In genomic region chr6:28420865-28421264, GRCm38 (mm10) we compare ENCODE assay signal across 8 mouse cellular contexts. TPM values are rescaled to one million over a fixed set of nuclear protein-coding genes. Genes with fewer than 3 reads are reported as not detected.
DNase-seq lines count a peak whose midpoint lies in the region; ATAC-seq lines count a peak whose summit lies in the region.

No protein-coding gene starts in this region.

- H3K27ac ChIP-seq in lung, embryonic 15.5 days, result no peak overlapping the region
- peak overlapping the region; percentile 82 for H3K27ac ChIP-seq in forebrain, embryonic 10.5 days
- no peak overlapping the region for H3K27ac ChIP-seq in limb, embryonic 11.5 days (replicated peaks; ENCODE audit: low read depth, low read length)
- no peak overlapping the region for H3K27ac ChIP-seq in neural tube, embryonic 15.5 days (replicated peaks)

- no peak for ATAC-seq in lung, embryonic 15.5 days (ENCODE audit: borderline replicate concordance, extremely low read depth, low FRiP score, low TSS enrichment)
- ATAC-seq in limb, embryonic 11.5 days (ENCODE audit: insufficient number of reproducible peaks, low FRiP score, low TSS enrichment, low read depth), result no peak
- ATAC-seq in neural tube, embryonic 15.5 days (ENCODE audit: low FRiP score), result no peak

- H3K27me3 ChIP-seq in lung, embryonic 15.5 days, result no peaks in the 10 kb centered on the region
- no peaks in the 10 kb centered on the region for H3K27me3 ChIP-seq in forebrain, embryonic 10.5 days (ENCODE audit: poor library complexity, severe bottlenecking)
- H3K27me3 ChIP-seq in limb, embryonic 11.5 days (ENCODE audit: control insufficient read depth, insufficient read depth, low read length), result no peaks in the 10 kb centered on the region
- H3K27me3 ChIP-seq in neural tube, embryonic 15.5 days (replicated peaks), result no peaks in the 10 kb centered on the region

- peaks cover 34% of the 10 kb centered on the region for H3K4me1 ChIP-seq in lung, embryonic 15.5 days
- H3K4me1 ChIP-seq in forebrain, embryonic 10.5 days, result peaks cover 43% of the 10 kb centered on the region
- H3K4me1 ChIP-seq in limb, embryonic 11.5 days (ENCODE audit: control insufficient read depth, insufficient read depth, low read length), result peaks cover 9% of the 10 kb centered on the region
- peaks cover 73% of the 10 kb centered on the region for H3K4me1 ChIP-seq in neural tube, embryonic 15.5 days

- H3K9ac ChIP-seq in lung, embryonic 15.5 days, result peak overlapping the region; percentile 75
- H3K9ac ChIP-seq in limb, embryonic 11.5 days (ENCODE audit: low read length), result peak overlapping the region; percentile 72
- peak overlapping the region; percentile 47 for H3K9ac ChIP-seq in neural tube, embryonic 15.5 days (replicated peaks)

- WGBS in lung, embryonic 15.5 days, result 9% methylated on average over 13 of the region's 13 CpGs
- whole genome bisulfite sequencing in forebrain, embryonic 10.5 days, result 30% methylated on average over 13 of the region's 13 CpGs
- WGBS in limb, embryonic 11.5 days, result 22% methylated on average over 13 of the region's 13 CpGs
- 31% methylated on average over 13 of the region's 13 CpGs for WGBS in neural tube, embryonic 15.5 days

- H3K4me3 ChIP-seq in lung, embryonic 15.5 days, result peak overlapping the region; percentile 82
- H3K4me3 ChIP-seq in forebrain, embryonic 10.5 days, result peak overlapping the region; percentile 90
- peak overlapping the region; percentile 84 for H3K4me3 ChIP-seq in limb, embryonic 11.5 days (ENCODE audit: low read depth, low read length)
- H3K4me3 ChIP-seq in neural tube, embryonic 15.5 days (replicated peaks), result peak overlapping the region; percentile 51

- H3K9me3 ChIP-seq in lung, embryonic 15.5 days, result no peaks in the 10 kb centered on the region
- no peaks in the 10 kb centered on the region for H3K9me3 ChIP-seq in forebrain, embryonic 10.5 days
- no peaks in the 10 kb centered on the region for H3K9me3 ChIP-seq in limb, embryonic 11.5 days (ENCODE audit: control insufficient read depth, low read length)
- H3K9me3 ChIP-seq in neural tube, embryonic 15.5 days (replicated peaks), result no peaks in the 10 kb centered on the region

- DNase-seq in lung, postnatal 14 days, result no peak
- DNase-seq in forebrain, embryonic 10.5 days (ENCODE audit: extremely low spot score, low spot score), result no peak
- no peak for DNase-seq in limb, embryonic 11.5 days (ENCODE audit: low spot score)
- DNase-seq in gastrocnemius, postnatal 10 days, result no peak
- no peak for DNase-seq in embryo, embryonic 10.5 days (ENCODE audit: low spot score)
- no peak for DNase-seq in frontal cortex, adult 2 months (ENCODE audit: extremely low spot score in 1 of 2, low spot score in 1 of 2)

- peaks cover 30% of the 10 kb centered on the region for H3K36me3 ChIP-seq in lung, embryonic 15.5 days
- H3K36me3 ChIP-seq in forebrain, embryonic 10.5 days (replicated peaks), result peaks cover 49% of the 10 kb centered on the region
- H3K36me3 ChIP-seq in limb, embryonic 11.5 days (ENCODE audit: control insufficient read depth, insufficient read depth, low read length), result peaks cover 8% of the 10 kb centered on the region; the same call in 1 of the 2 replicates
- peaks cover 30% of the 10 kb centered on the region for H3K36me3 ChIP-seq in neural tube, embryonic 15.5 days

- H3K4me2 ChIP-seq in lung, embryonic 15.5 days, result peak overlapping the region; percentile 80
- peak overlapping the region; percentile 92 for H3K4me2 ChIP-seq in limb, embryonic 11.5 days (ENCODE audit: low read depth, severe bottlenecking)
- peak overlapping the region; percentile 89 for H3K4me2 ChIP-seq in neural tube, embryonic 15.5 days

RNA-seq across cellular contexts. Expression of gene Arf5, which starts 2.5 kb away (rescaled TPM):
- polyA plus RNA-seq in lung, embryonic 15.5 days (2015; fragmentation: Nextera tagmentation; extraction: Ambion mirVana), result 373 and 387 TPM in 2 replicates
- 269 and 281 TPM in 2 replicates for polyA plus RNA-seq in forebrain, embryonic 10.5 days (2016; fragmentation: Nextera tagmentation; extraction: Ambion mirVana)
- 302 and 320 TPM in 2 replicates for polyA plus RNA-seq in limb, embryonic 11.5 days (2014; fragmentation: Nextera tagmentation; extraction: Ambion mirVana)
- 429 and 444 TPM in 2 replicates for polyA plus RNA-seq in neural tube, embryonic 15.5 days (2015; fragmentation: Nextera tagmentation; extraction: Ambion mirVana)
- total RNA-seq in gastrocnemius, postnatal 10 days (2021), result 100 to 1,000 TPM; 116 to 124 TPM
- 400 and 444 TPM in 2 replicates for polyA plus RNA-seq in frontal cortex, adult 2 months (2012; rRNA removed)

RNA-seq across cellular contexts. Expression of gene Fscn3, which starts 6.7 kb away (rescaled TPM):
- not detected in 2 replicates for polyA plus RNA-seq in lung, embryonic 15.5 days (2015; fragmentation: Nextera tagmentation; extraction: Ambion mirVana)
- 0.14 TPM in 1 of 2 replicates, not detected in the other for polyA plus RNA-seq in forebrain, embryonic 10.5 days (2016; fragmentation: Nextera tagmentation; extraction: Ambion mirVana)
- polyA plus RNA-seq in limb, embryonic 11.5 days (2014; fragmentation: Nextera tagmentation; extraction: Ambion mirVana), result not detected in 2 replicates
- not detected in 2 replicates for polyA plus RNA-seq in neural tube, embryonic 15.5 days (2015; fragmentation: Nextera tagmentation; extraction: Ambion mirVana)
- total RNA-seq in gastrocnemius, postnatal 10 days (2021), result not detected
- 0.04 TPM in 1 of 2 replicates, not detected in the other for polyA plus RNA-seq in frontal cortex, adult 2 months (2012; rRNA removed)

RNA-seq across cellular contexts. Expression of gene Gcc1, which starts 7.3 kb away (rescaled TPM):
- 10.3 and 12.1 TPM in 2 replicates for polyA plus RNA-seq in lung, embryonic 15.5 days (2015; fragmentation: Nextera tagmentation; extraction: Ambion mirVana)
- 10.6 and 11.2 TPM in 2 replicates for polyA plus RNA-seq in forebrain, embryonic 10.5 days (2016; fragmentation: Nextera tagmentation; extraction: Ambion mirVana)
- polyA plus RNA-seq in limb, embryonic 11.5 days (2014; fragmentation: Nextera tagmentation; extraction: Ambion mirVana), result 7.3 and 8.0 TPM in 2 replicates
- 11.0 and 12.8 TPM in 2 replicates for polyA plus RNA-seq in neural tube, embryonic 15.5 days (2015; fragmentation: Nextera tagmentation; extraction: Ambion mirVana)
- 1 to 10 TPM; 5.7 to 7.9 TPM for total RNA-seq in gastrocnemius, postnatal 10 days (2021)
- 9.0 and 9.4 TPM in 2 replicates for polyA plus RNA-seq in frontal cortex, adult 2 months (2012; rRNA removed)

RNA-seq across cellular contexts. Expression of gene Zfp800, which starts 23.1 kb away (rescaled TPM):
- 16.5 and 23.3 TPM in 2 replicates for polyA plus RNA-seq in lung, embryonic 15.5 days (2015; fragmentation: Nextera tagmentation; extraction: Ambion mirVana)
- polyA plus RNA-seq in forebrain, embryonic 10.5 days (2016; fragmentation: Nextera tagmentation; extraction: Ambion mirVana), result 22.0 and 22.8 TPM in 2 replicates
- 12.5 and 14.6 TPM in 2 replicates for polyA plus RNA-seq in limb, embryonic 11.5 days (2014; fragmentation: Nextera tagmentation; extraction: Ambion mirVana)
- 21.1 and 21.3 TPM in 2 replicates for polyA plus RNA-seq in neural tube, embryonic 15.5 days (2015; fragmentation: Nextera tagmentation; extraction: Ambion mirVana)
- total RNA-seq in gastrocnemius, postnatal 10 days (2021), result 10 to 100 TPM in 1 of 2 experiments, 1 to 10 TPM in 1; 7.9 to 12.4 TPM
- polyA plus RNA-seq in frontal cortex, adult 2 months (2012; rRNA removed), result 7.2 and 8.5 TPM in 2 replicates

RNA-seq across cellular contexts. Expression of gene Pax4, which starts 28.3 kb away (rescaled TPM):
- not detected in 2 replicates for polyA plus RNA-seq in lung, embryonic 15.5 days (2015; fragmentation: Nextera tagmentation; extraction: Ambion mirVana)
- 0.12 TPM in 1 of 2 replicates, not detected in the other for polyA plus RNA-seq in forebrain, embryonic 10.5 days (2016; fragmentation: Nextera tagmentation; extraction: Ambion mirVana)
- not detected in 2 replicates for polyA plus RNA-seq in limb, embryonic 11.5 days (2014; fragmentation: Nextera tagmentation; extraction: Ambion mirVana)
- not detected in 2 replicates for polyA plus RNA-seq in neural tube, embryonic 15.5 days (2015; fragmentation: Nextera tagmentation; extraction: Ambion mirVana)
- not detected for total RNA-seq in gastrocnemius, postnatal 10 days (2021)
- 0.21 TPM in 1 of 2 replicates, not detected in the other for polyA plus RNA-seq in frontal cortex, adult 2 months (2012; rRNA removed)
